Mouse (Mus musculus) lung, postnatal 25 days (tissue): ENCODE data around the gene Rin2.
"Not testable (repeated sequence)": the region's sequence is repeated elsewhere in the genome, so short reads cannot be mapped to it uniquely, and the experiment has no call there.

Source experiments
- DNase-seq: peaks from one replicate; pipeline ENCODE4 v3.0.0; 2022; ENCODE audit warnings: low spot score

Rin2 gene

GRCm38 (mm10) chr2:145683536-145683935 is 8.5 kb downstream of the Rin2 start:
- DNase-seq: peak; percentile 50

- no peak for DNase-seq
These were observed 9.1 kb downstream of the Rin2 start for GRCm38 (mm10) chr2:145684151-145684550.

DNA sequence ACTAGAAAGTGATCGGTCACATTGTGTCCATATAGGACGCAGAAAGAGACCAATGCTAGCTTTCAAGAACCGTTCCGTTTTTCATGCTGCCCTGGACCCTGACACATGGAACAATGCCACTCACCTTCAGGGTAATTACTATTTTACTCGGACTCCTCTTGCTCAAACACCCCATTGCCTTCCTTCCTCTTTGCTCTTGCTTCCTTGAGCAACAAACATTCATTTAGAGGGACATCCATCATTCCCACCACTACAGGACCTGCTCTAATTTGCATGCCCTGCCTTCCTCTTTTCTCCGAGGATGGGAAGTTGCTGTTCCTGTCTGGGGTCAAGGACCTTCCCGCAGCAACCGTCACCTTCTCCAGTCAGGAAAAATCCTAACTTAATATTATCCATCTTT is 9.9 kb downstream of the Rin2 start:
- no peak for DNase-seq

- no peak for DNase-seq
These were observed 11.0 kb downstream of the Rin2 start for GRCm38 (mm10) chr2:145686017-145686416.

GRCm38 (mm10) chr2:145691367-145692009 is 16.5 kb downstream of the Rin2 start:
- no peak for DNase-seq

- no peak for DNase-seq
These were observed 22.1 kb downstream of the Rin2 start for GRCm38 (mm10) chr2:145697160-145697559.

- DNase-seq: peak; percentile 84
These were observed 24.5 kb downstream of the Rin2 start for GRCm38 (mm10) chr2:145699414-145700071.

DNA sequence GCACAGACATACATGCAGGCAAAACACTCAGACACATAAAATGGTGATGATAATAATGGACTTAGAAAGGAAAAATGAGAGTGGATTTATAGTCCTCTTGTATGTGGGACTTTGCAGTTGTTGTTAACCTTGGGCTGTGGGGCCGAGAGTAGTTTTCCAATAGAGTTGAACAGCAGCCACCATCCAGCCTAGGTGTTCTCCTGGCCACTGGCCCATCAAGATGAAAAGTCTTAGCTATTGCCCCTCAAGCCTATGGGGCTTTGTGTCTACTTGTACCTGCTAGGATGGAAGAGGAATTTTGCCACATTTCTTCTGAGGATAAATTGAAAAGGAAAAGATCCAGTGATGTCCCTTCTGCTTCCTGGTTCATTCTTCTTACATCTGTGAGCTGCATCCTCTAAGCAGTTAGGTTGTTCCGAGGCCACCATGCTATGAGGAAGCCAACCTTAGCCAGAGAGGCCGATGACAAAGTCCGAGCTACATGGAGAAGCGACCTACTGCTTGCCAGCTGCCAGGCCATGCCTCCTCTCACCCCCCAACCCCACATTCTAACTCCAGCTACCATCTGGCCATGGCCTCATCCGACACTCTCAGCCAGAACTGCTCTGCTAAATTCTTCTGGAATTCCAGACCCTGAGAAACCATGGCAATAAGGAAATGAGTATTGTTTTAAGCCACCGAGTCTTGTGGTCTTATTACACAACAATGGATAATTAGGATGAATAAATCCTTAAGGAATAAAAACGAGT is 25.4 kb downstream of the Rin2 start:
- DNase-seq: no peak

- no peak for DNase-seq
These were observed 26.8 kb downstream of the Rin2 start for GRCm38 (mm10) chr2:145701605-145702335.

DNA sequence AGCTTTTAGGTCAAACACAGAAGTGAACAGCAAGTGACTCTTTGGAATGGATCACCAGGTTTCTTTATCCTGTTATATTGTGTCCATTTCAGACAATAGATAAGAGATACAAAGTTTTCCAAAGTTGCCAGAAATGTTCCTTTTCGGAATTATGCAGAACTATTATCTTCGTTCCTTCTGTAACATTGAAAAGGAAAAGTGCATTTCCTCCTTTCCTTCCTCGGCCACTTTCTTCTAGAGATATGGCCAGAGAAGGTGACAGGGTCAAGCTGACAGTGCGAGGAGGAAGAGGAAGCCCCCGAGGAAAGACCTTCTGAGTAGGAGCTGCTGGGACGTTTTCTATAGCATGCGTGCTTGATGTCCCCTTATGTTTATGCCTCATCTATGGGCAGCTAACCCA is 29.7 kb downstream of the Rin2 start:
- DNase-seq: no peak

DNA sequence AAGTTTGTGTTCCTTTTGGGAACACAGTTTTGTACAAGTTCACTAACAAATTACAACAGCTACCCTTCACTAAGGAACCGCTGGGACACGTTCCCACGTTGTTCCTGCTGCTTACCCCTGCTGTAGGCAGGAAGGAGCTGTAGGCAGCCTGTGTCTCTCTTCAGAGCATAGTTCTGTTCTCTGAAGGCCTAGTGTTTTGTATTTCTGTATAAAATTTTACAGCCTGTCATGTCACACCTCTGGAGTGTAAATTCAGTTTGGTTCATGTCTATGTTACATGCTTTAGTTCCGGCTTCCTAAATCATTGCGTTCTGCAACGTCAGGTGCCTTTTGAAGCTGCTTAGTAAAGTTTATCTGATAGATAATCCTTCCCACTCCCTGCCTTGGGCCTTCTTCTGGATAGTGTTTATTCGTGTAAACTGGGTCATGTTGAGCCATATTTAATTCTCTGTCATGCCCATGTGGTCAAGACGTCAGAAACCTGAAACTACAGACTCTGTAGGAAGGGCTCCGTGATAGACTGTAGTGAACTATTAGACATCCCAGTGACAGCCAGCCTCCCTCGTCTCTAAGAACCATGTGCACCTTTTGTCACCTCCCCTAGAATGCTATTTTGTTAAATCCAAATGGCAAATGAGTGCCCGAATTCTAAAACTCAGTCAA is 34.8 kb downstream of the Rin2 start:
- no peak for DNase-seq

DNA sequence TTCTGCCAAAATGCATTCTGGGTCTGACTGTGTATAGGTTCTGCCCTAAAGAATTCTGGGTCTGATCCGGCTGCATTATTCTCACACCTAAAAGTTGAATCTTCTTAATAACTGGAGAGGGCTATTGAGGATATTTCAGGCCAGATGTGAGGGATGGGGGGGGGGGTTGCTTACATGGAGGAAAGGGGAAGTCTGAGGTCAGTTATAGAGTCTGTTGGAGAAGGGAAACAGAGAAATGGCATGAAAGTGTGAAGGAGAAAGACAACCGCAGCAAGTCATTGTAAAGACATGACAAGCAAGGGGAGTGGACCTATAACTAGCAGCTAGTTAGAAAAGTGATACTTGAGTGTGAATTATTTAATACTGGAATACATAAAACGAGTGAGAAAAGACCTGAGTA is 36.5 kb downstream of the Rin2 start:
- DNase-seq: no peak

DNA sequence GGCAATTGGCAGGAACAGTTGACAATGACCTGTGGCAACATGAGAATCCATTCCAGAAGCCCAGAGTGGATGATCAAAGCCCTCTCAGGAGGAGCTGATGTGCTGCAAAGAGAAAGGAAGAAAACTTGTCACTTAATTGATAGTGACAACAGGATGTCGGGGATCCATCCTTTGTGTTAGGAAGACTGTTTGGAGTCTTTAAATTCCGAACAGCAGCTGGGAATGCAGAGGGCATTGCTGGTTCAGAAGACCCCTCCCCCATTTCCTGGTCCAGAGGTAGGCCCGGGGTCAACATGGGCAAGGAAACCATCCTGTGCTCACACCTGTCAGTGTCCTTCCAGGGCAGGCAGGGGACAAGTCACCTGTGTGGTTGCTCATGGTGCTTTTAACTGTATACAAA is 37.0 kb downstream of the Rin2 start:
- DNase-seq: no peak

DNA sequence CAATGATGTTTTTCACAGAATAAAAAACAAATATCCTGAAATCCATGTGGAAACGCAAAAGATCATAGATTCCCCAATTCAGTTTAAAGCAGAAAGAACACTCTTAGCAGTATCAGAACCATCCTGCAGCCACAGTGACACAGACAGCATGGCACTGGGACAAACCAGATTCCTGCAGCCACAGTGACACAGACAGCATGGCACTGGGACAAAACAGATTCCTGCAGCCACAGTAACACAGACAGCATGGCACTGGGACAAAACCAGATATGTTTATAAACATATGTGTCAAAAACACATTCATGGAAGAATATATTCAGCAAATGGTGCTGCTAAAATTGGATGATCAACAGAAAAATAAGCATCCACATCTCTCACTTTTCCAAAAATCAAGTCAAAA is 42.5 kb downstream of the Rin2 start:
- no peak for DNase-seq

DNA sequence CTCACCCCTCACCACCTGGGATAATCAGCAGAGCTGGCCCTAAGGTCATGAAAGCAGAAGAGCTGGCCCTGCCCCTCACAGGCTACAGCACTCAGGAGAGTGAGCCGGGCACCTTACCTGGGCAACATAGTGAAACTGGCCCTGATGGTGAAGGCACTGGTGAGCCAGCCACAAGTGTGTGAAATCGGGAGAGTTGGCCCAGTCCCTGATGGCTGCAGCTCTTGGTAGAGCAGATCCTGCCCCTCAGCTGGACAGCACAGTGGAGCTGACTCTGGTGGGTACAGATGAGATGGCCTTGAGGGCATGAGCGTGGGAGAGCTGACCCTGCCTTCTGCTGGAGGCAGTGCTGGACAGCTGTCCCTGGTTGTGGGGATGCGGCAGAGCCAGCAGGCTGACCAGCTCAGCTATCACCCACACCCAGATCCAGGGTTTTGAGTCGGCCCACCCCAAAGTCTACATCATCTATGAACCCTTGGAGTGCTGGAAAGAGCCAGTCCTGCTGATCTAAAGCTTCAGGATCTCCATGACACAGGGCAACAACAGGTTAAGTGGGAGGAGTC is 43.7 kb downstream of the Rin2 start:
- DNase-seq: no peak

- no peak for DNase-seq
These were observed 45.1 kb downstream of the Rin2 start for GRCm38 (mm10) chr2:145720157-145720556.

DNA sequence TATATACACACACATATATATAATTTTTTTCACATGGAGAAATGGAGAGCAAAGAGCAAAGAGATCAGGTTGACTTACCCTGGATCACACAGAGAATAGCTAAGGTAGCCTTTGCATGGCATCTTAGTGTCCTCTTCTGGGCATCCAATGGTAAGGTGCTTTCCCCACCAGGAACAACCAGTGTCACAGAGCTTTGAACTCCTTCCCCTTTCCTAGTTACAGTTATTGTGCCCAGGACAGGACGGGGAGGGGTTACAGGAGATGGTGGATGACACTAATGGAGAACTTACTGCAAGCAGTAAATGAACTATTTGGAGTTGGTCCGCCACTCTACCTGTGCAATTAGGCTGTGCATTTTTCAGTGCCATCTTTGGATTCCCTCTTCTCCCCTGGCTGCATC is 45.7 kb downstream of the Rin2 start:
- no peak for DNase-seq

DNA sequence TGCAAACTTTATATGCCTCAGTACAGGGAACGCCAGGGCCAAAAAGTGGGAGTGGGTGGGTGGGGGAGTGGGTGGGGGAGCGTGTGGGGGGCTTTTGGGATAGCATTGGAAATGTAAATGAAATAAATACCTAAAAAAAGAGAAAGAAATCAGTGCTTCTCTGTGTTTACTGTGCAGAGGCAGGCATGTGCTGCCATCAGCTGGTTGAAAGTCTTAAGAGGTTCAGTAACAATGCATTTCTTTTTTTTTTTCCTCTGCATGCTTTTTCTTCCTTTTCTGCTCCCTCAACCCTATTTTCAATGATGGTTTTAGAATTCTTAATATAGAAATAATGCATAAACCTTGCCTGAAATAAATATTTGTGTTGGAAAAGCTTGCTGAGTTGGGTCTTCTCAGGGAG is 47.3 kb downstream of the Rin2 start:
- DNase-seq: not testable (repeated sequence)

DNA sequence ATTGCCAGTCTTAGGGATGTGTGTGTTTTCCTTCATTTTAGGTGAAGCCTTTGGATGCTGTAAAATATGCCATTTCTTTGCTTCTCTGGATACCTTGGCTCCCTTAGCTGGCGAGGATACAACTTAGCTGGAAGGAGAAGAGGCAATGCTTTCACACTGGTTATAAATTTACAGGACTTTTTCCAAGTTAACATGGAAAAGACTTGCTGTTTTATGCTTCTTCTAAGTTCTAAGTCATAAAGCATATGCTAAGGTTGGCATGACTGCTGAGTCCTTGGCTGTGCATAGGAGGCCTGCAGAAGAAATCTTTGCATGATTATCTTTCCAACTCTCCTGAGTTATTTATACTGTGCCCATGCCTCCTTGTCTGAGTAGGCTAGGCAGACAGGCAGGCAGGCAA is 49.3 kb downstream of the Rin2 start:
- DNase-seq: no peak

DNA sequence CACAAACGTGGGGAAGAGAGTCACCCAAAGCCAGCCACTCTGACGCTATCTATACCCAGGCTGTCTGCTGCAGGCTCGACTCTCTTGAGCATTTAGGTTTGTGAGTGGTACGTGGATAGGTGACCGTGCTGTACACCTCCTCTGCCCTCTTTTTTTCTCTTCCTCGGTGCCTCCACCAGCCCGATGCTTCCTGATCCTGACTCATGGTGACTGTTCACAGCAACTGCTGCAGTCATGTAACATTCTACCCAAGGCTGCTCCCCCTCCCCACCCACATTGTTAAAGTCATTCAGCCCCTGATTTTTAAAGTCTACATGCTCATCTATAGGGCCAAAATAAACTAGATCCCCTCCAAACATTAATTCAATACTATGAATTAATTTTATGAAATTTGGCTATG is 54.4 kb downstream of the Rin2 start:
- DNase-seq: no peak

- peak; percentile 27 for DNase-seq
These were observed 55.3 kb downstream of the Rin2 start for GRCm38 (mm10) chr2:145730189-145730880.
